In genomic region chr4:143278429-143278871, GRCm38 (mm10) we compare ENCODE assay signal across 8 mouse cellular contexts. TPM values are rescaled to one million over a fixed set of nuclear protein-coding genes. Genes with fewer than 3 reads are reported as not detected.
DNase-seq lines count a peak whose midpoint lies in the region; ATAC-seq lines count a peak whose summit lies in the region.

No protein-coding gene starts in this region.

- H3K9me3 ChIP-seq in hindbrain, embryonic 13.5 days = no peaks in the 10 kb centered on the region
- no peaks in the 10 kb centered on the region for H3K9me3 ChIP-seq in limb, embryonic 13.5 days
- H3K9me3 ChIP-seq in neural tube, embryonic 14.5 days (ENCODE audit: control insufficient read depth, low read length) = no peaks in the 10 kb centered on the region

- no peaks in the 10 kb centered on the region; the same call in 1 of the 2 replicates for H3K36me3 ChIP-seq in hindbrain, embryonic 13.5 days
- H3K36me3 ChIP-seq in limb, embryonic 13.5 days = peaks cover 14% of the 10 kb centered on the region
- H3K36me3 ChIP-seq in neural tube, embryonic 14.5 days (ENCODE audit: control insufficient read depth, insufficient read depth, low read length) = no peaks in the 10 kb centered on the region

- no peaks in the 10 kb centered on the region for H3K27me3 ChIP-seq in hindbrain, embryonic 13.5 days
- H3K27me3 ChIP-seq in limb, embryonic 13.5 days = no peaks in the 10 kb centered on the region
- no peaks in the 10 kb centered on the region for H3K27me3 ChIP-seq in neural tube, embryonic 14.5 days (ENCODE audit: control insufficient read depth, insufficient read depth, low read length)

- H3K4me2 ChIP-seq in hindbrain, embryonic 13.5 days = peak overlapping the region; percentile 40
- peak overlapping the region; percentile 50 for H3K4me2 ChIP-seq in limb, embryonic 13.5 days (replicated peaks)
- H3K4me2 ChIP-seq in neural tube, embryonic 14.5 days (ENCODE audit: low read depth, low read length) = peak overlapping the region; percentile 40

- H3K4me3 ChIP-seq in hindbrain, embryonic 13.5 days = no peak overlapping the region
- H3K4me3 ChIP-seq in limb, embryonic 13.5 days = no peak overlapping the region
- no peak overlapping the region for H3K4me3 ChIP-seq in neural tube, embryonic 14.5 days (ENCODE audit: low read depth, low read length)

- WGBS in hindbrain, embryonic 13.5 days = 9% methylated on average over 14 of the region's 14 CpGs
- 2% methylated on average over 14 of the region's 14 CpGs for WGBS in limb, embryonic 13.5 days
- WGBS in neural tube, embryonic 14.5 days = 7% methylated on average over 14 of the region's 14 CpGs

- no peak overlapping the region; the same call in 1 of the 2 replicates for H3K9ac ChIP-seq in hindbrain, embryonic 13.5 days
- H3K9ac ChIP-seq in limb, embryonic 13.5 days = 0 out of 2 replicates have a peak overlapping the region, but pooled peaks have one; percentile 31
- H3K9ac ChIP-seq in neural tube, embryonic 14.5 days (replicated peaks; ENCODE audit: low read depth, low read length) = no peak overlapping the region

- H3K27ac ChIP-seq in hindbrain, embryonic 13.5 days = peak overlapping the region; percentile 83
- H3K27ac ChIP-seq in limb, embryonic 13.5 days = peak overlapping the region; percentile 58
- peak overlapping the region; percentile 66; the same call in 1 of the 2 replicates for H3K27ac ChIP-seq in neural tube, embryonic 14.5 days (ENCODE audit: low read depth, low read length)

- H3K4me1 ChIP-seq in hindbrain, embryonic 13.5 days (replicated peaks) = peaks cover 23% of the 10 kb centered on the region
- H3K4me1 ChIP-seq in limb, embryonic 13.5 days = peaks cover 26% of the 10 kb centered on the region
- H3K4me1 ChIP-seq in neural tube, embryonic 14.5 days (ENCODE audit: control insufficient read depth, insufficient read depth, low read length) = peaks cover 14% of the 10 kb centered on the region

- peak; percentile 27 for DNase-seq in 416B (ENCODE audit: low read depth)
- DNase-seq in adrenal gland, postnatal 36 days = peak; percentile 23 to 27
- peak; percentile 50 to 60 for DNase-seq in frontal cortex, postnatal 36 days (ENCODE audit: low spot score in 2 of 2)
- DNase-seq in kidney, adult 9 months = no peak

- peak; percentile 75 for ATAC-seq in hindbrain, embryonic 13.5 days (ENCODE audit: low FRiP score)
- ATAC-seq in limb, embryonic 13.5 days (ENCODE audit: low FRiP score, low read depth) = peak; percentile 79
- peak; percentile 78 for ATAC-seq in neural tube, embryonic 14.5 days (ENCODE audit: low read depth)
- no peak for ATAC-seq in CD4-positive, CD25-positive, alpha-beta regulatory T cell, adult 4 months

RNA-seq across cellular contexts. Expression of gene Pdpn, which starts 20.9 kb away (rescaled TPM):
- total RNA-seq in adrenal gland, postnatal 36 days (2021) = 1 to 10 TPM; 5.1 to 7.4 TPM
- polyA plus RNA-seq in hindbrain, embryonic 13.5 days (2015; fragmentation: Nextera tagmentation; extraction: Ambion mirVana) = 71.2 and 77.9 TPM in 2 replicates
- 62.5 and 63.3 TPM in 2 replicates for polyA plus RNA-seq in limb, embryonic 13.5 days (2015; fragmentation: Nextera tagmentation; extraction: Ambion mirVana)
- polyA plus RNA-seq in neural tube, embryonic 14.5 days (2014; fragmentation: Nextera tagmentation; extraction: Ambion mirVana) = 25.6 and 40.5 TPM in 2 replicates
- polyA plus RNA-seq in CD4-positive, CD25-positive, alpha-beta regulatory T cell, adult 4 months (2017; shearing (Covaris generic)) = not detected

Comparison
In these comparisons a context has a peak if more than half of its experiments do, and no peak if none do; other contexts are left out.
1. RNA of gene Pdpn, which starts 20.9 kb away (polyA plus RNA-seq): 71.2 to 77.9 TPM in hindbrain, embryonic 13.5 days, 62.5 to 63.3 TPM in limb, embryonic 13.5 days and 25.6 to 40.5 TPM in neural tube, embryonic 14.5 days; not detected in CD4-positive, CD25-positive, alpha-beta regulatory T cell, adult 4 months; every median in the first group is over 10 times any median in the second.
2. Peak in every context shown above with its lines, with median percentiles within 50 percentile points of each other: H3K27ac ChIP-seq and H3K4me2 ChIP-seq.